Mouse (Mus musculus): ENCODE results near the gene Btbd18.

The Btbd18 gene

GRCm38 (mm10) chr2:84658806-84659205 lies at the start of gene Btbd18:
TSS of gene Btbd18 (plus strand) at chr2:84659079.
- no peak for DNase-seq (ENCODE audit: low read depth, low spot score)

- DNase-seq (ENCODE audit: low read depth, low spot score) = no peak
These were observed 46.1 kb upstream of the Btbd18 start for GRCm38 (mm10) chr2:84612764-84613163.

- peak; percentile 38 for DNase-seq (ENCODE audit: low read depth, low spot score)
These were observed 41.0 kb upstream of the Btbd18 start for GRCm38 (mm10) chr2:84617637-84618515.

GRCm38 (mm10) chr2:84618914-84619313 lies 40.0 kb upstream of the Btbd18 start:
- no peak for DNase-seq (ENCODE audit: low read depth, low spot score)

- no peak for DNase-seq (ENCODE audit: low read depth, low spot score)
These were observed 39.1 kb upstream of the Btbd18 start for GRCm38 (mm10) chr2:84619646-84620340.

- no peak for DNase-seq (ENCODE audit: low read depth, low spot score)
These were observed 36.2 kb upstream of the Btbd18 start for GRCm38 (mm10) chr2:84622668-84623067.

- DNase-seq (ENCODE audit: low read depth, low spot score) = no peak
These were observed 35.3 kb upstream of the Btbd18 start for GRCm38 (mm10) chr2:84623428-84624119.

- no peak for DNase-seq (ENCODE audit: low read depth, low spot score)
These were observed 34.7 kb upstream of the Btbd18 start for GRCm38 (mm10) chr2:84624201-84624600.

GRCm38 (mm10) chr2:84626366-84626975 lies 32.4 kb upstream of the Btbd18 start:
- no peak for DNase-seq (ENCODE audit: low read depth, low spot score)

GRCm38 (mm10) chr2:84627036-84627435 lies 31.8 kb upstream of the Btbd18 start:
- DNase-seq (ENCODE audit: low read depth, low spot score) = no peak

- DNase-seq (ENCODE audit: low read depth, low spot score) = no peak
These were observed 26.9 kb upstream of the Btbd18 start for GRCm38 (mm10) chr2:84632001-84632400.

GRCm38 (mm10) chr2:84632999-84633398 lies 25.9 kb upstream of the Btbd18 start:
- no peak for DNase-seq (ENCODE audit: low read depth, low spot score)

GRCm38 (mm10) chr2:84634006-84634405 lies 24.9 kb upstream of the Btbd18 start:
- DNase-seq (ENCODE audit: low read depth, low spot score) = no peak

GRCm38 (mm10) chr2:84634934-84635482 lies 23.9 kb upstream of the Btbd18 start:
- DNase-seq (ENCODE audit: low read depth, low spot score) = no peak

- peak; percentile 39 for DNase-seq (ENCODE audit: low read depth, low spot score)
These were observed 23.3 kb upstream of the Btbd18 start for GRCm38 (mm10) chr2:84635611-84636010.

- DNase-seq (ENCODE audit: low read depth, low spot score) = no peak
These were observed 22.6 kb upstream of the Btbd18 start for GRCm38 (mm10) chr2:84636231-84636741.

GRCm38 (mm10) chr2:84637452-84638165 lies 21.3 kb upstream of the Btbd18 start:
- no peak for DNase-seq (ENCODE audit: low read depth, low spot score)

- no peak for DNase-seq (ENCODE audit: low read depth, low spot score)
These were observed 20.3 kb upstream of the Btbd18 start for GRCm38 (mm10) chr2:84638428-84639220.

- no peak for DNase-seq (ENCODE audit: low read depth, low spot score)
These were observed 18.0 kb upstream of the Btbd18 start for GRCm38 (mm10) chr2:84640833-84641232.

- DNase-seq (ENCODE audit: low read depth, low spot score) = no peak
These were observed 12.7 kb upstream of the Btbd18 start for GRCm38 (mm10) chr2:84646138-84646537.
